Mouse (Mus musculus): Measurements from ENCODE around the gene Prkg1. TPM values are rescaled to one million over a fixed set of nuclear protein-coding genes. Genes with fewer than 3 reads are reported as not detected.
"Not testable (repeated sequence)": the region's sequence is repeated elsewhere in the genome, so short reads cannot be mapped to it uniquely, and the experiment has no call there.

The Prkg1 gene
- polyA plus RNA-seq, 1 experiment, result 1.4 TPM

- 93% methylated on average over 7 of the region's 7 CpGs for WGBS
Observed at GRCm38 (mm10) chr19:31284126-31284525, 480.7 kb downstream of the Prkg1 start.

GRCm38 (mm10) chr19:31283617-31284016 lies 481.2 kb downstream of the Prkg1 start:
- Histone ChIP-seq H3K4me3 (replicated peaks; ENCODE audit: control insufficient read depth, low read depth, low read length) (no peak overlapping the region), H3K4me1 (ENCODE audit: control insufficient read depth, insufficient read depth, low read length) (no peaks in the 10 kb centered on the region), H3K27ac (ENCODE audit: control insufficient read depth, insufficient read depth, low read depth, low read length, poor library complexity) (no peak overlapping the region)
- no peak for TF ChIP-seq CTCF (IDR thresholded peaks at IDR 0.05; ENCODE audit: control insufficient read depth, insufficient read depth, low read length)
- TF ChIP-seq POLR2A (IDR thresholded peaks at IDR 0.05; ENCODE audit: borderline replicate concordance, control insufficient read depth, low read depth, low read length), result no peak
- WGBS, result 78% methylated on average over 2 of the region's 2 CpGs

More at GRCm38 (mm10) chr19:31284126-31284525, 480.7 kb downstream of the Prkg1 start:
- no peak overlapping the region for H3K4me3 ChIP-seq (replicated peaks; ENCODE audit: control insufficient read depth, low read depth, low read length)
- no peaks in the 10 kb centered on the region for H3K4me1 ChIP-seq (ENCODE audit: control insufficient read depth, insufficient read depth, low read length)
- no peak overlapping the region for H3K27ac ChIP-seq (ENCODE audit: control insufficient read depth, insufficient read depth, low read depth, low read length, poor library complexity)
- TF ChIP-seq CTCF (IDR thresholded peaks at IDR 0.05; ENCODE audit: control insufficient read depth, insufficient read depth, low read length), result no peak
- no peak for TF ChIP-seq POLR2A (IDR thresholded peaks at IDR 0.05; ENCODE audit: borderline replicate concordance, control insufficient read depth, low read depth, low read length)

- H3K4me1 ChIP-seq (ENCODE audit: control insufficient read depth, insufficient read depth, low read length), result no peaks in the 10 kb centered on the region
- H3K4me3 ChIP-seq (replicated peaks; ENCODE audit: control insufficient read depth, low read depth, low read length), result no peak overlapping the region
- no peak overlapping the region for H3K27ac ChIP-seq (ENCODE audit: control insufficient read depth, insufficient read depth, low read depth, low read length, poor library complexity)
- TF ChIP-seq POLR2A (IDR thresholded peaks at IDR 0.05; ENCODE audit: borderline replicate concordance, control insufficient read depth, low read depth, low read length) (no peak), CTCF (IDR thresholded peaks at IDR 0.05; ENCODE audit: control insufficient read depth, insufficient read depth, low read length) (no peak)
- 72% methylated on average over 7 of the region's 7 CpGs for WGBS
Observed at GRCm38 (mm10) chr19:31279797-31280486, 484.9 kb downstream of the Prkg1 start.

GRCm38 (mm10) chr19:31262438-31262837 lies 502.4 kb downstream of the Prkg1 start:
- Histone ChIP-seq H3K4me1 (ENCODE audit: control insufficient read depth, insufficient read depth, low read length) (no peaks in the 10 kb centered on the region), H3K27ac (ENCODE audit: control insufficient read depth, insufficient read depth, low read depth, low read length, poor library complexity) (no peak overlapping the region), H3K4me3 (replicated peaks; ENCODE audit: control insufficient read depth, low read depth, low read length) (no peak overlapping the region)
- no peak for TF ChIP-seq POLR2A (IDR thresholded peaks at IDR 0.05; ENCODE audit: borderline replicate concordance, control insufficient read depth, low read depth, low read length)
- TF ChIP-seq CTCF (IDR thresholded peaks at IDR 0.05; ENCODE audit: control insufficient read depth, insufficient read depth, low read length), result no peak
- 78% methylated on average over 1 of the region's 1 CpGs for WGBS

- H3K4me3 ChIP-seq (replicated peaks; ENCODE audit: control insufficient read depth, low read depth, low read length), result no peak overlapping the region
- no peak overlapping the region for H3K27ac ChIP-seq (ENCODE audit: control insufficient read depth, insufficient read depth, low read depth, low read length, poor library complexity)
- TF ChIP-seq CTCF (IDR thresholded peaks at IDR 0.05; ENCODE audit: control insufficient read depth, insufficient read depth, low read length), result no peak
- TF ChIP-seq POLR2A (IDR thresholded peaks at IDR 0.05; ENCODE audit: borderline replicate concordance, control insufficient read depth, low read depth, low read length), result no peak
- H3K4me1 ChIP-seq (ENCODE audit: control insufficient read depth, insufficient read depth, low read length), result no peaks in the 10 kb centered on the region
Observed at GRCm38 (mm10) chr19:31260494-31260893, 504.3 kb downstream of the Prkg1 start.

- H3K4me3 ChIP-seq (replicated peaks; ENCODE audit: control insufficient read depth, low read depth, low read length), result no peak overlapping the region
- no peak for TF ChIP-seq CTCF (IDR thresholded peaks at IDR 0.05; ENCODE audit: control insufficient read depth, insufficient read depth, low read length)
- TF ChIP-seq POLR2A (IDR thresholded peaks at IDR 0.05; ENCODE audit: borderline replicate concordance, control insufficient read depth, low read depth, low read length), result no peak
- no peak overlapping the region for H3K27ac ChIP-seq (ENCODE audit: control insufficient read depth, insufficient read depth, low read depth, low read length, poor library complexity)
- WGBS, result 76% methylated on average over 2 of the region's 2 CpGs
- no peaks in the 10 kb centered on the region for H3K4me1 ChIP-seq (ENCODE audit: control insufficient read depth, insufficient read depth, low read length)
Observed at GRCm38 (mm10) chr19:31255780-31256179, 509.1 kb downstream of the Prkg1 start.

- no peak for TF ChIP-seq POLR2A (IDR thresholded peaks at IDR 0.05; ENCODE audit: borderline replicate concordance, control insufficient read depth, low read depth, low read length)
- TF ChIP-seq CTCF (IDR thresholded peaks at IDR 0.05; ENCODE audit: control insufficient read depth, insufficient read depth, low read length), result no peak
- Histone ChIP-seq H3K4me1 (ENCODE audit: control insufficient read depth, insufficient read depth, low read length) (no peaks in the 10 kb centered on the region), H3K4me3 (replicated peaks; ENCODE audit: control insufficient read depth, low read depth, low read length) (no peak overlapping the region), H3K27ac (ENCODE audit: control insufficient read depth, insufficient read depth, low read depth, low read length, poor library complexity) (no peak overlapping the region)
Observed at GRCm38 (mm10) chr19:31232410-31232809, 532.4 kb downstream of the Prkg1 start.

- Histone ChIP-seq H3K27ac (ENCODE audit: control insufficient read depth, insufficient read depth, low read depth, low read length, poor library complexity) (no peak overlapping the region), H3K4me1 (ENCODE audit: control insufficient read depth, insufficient read depth, low read length) (no peaks in the 10 kb centered on the region), H3K4me3 (replicated peaks; ENCODE audit: control insufficient read depth, low read depth, low read length) (no peak overlapping the region)
- TF ChIP-seq POLR2A (IDR thresholded peaks at IDR 0.05; ENCODE audit: borderline replicate concordance, control insufficient read depth, low read depth, low read length) (no peak), CTCF (IDR thresholded peaks at IDR 0.05; ENCODE audit: control insufficient read depth, insufficient read depth, low read length) (no peak)
- WGBS, result 31% methylated on average over 3 of the region's 3 CpGs
Observed at GRCm38 (mm10) chr19:31228385-31228784, 536.4 kb downstream of the Prkg1 start.

- 73% methylated on average over 1 of the region's 1 CpGs for WGBS
- H3K4me1 ChIP-seq (ENCODE audit: control insufficient read depth, insufficient read depth, low read length), result no peaks in the 10 kb centered on the region
- no peak overlapping the region for H3K4me3 ChIP-seq (replicated peaks; ENCODE audit: control insufficient read depth, low read depth, low read length)
- no peak overlapping the region for H3K27ac ChIP-seq (ENCODE audit: control insufficient read depth, insufficient read depth, low read depth, low read length, poor library complexity)
- TF ChIP-seq CTCF (IDR thresholded peaks at IDR 0.05; ENCODE audit: control insufficient read depth, insufficient read depth, low read length) (no peak), POLR2A (IDR thresholded peaks at IDR 0.05; ENCODE audit: borderline replicate concordance, control insufficient read depth, low read depth, low read length) (no peak)
Observed at GRCm38 (mm10) chr19:31223457-31223856, 541.4 kb downstream of the Prkg1 start.

GRCm38 (mm10) chr19:31219261-31219660 lies 545.6 kb downstream of the Prkg1 start:
- H3K4me1 ChIP-seq (ENCODE audit: control insufficient read depth, insufficient read depth, low read length); H3K4me3 ChIP-seq (replicated peaks; ENCODE audit: control insufficient read depth, low read depth, low read length); H3K27ac ChIP-seq (ENCODE audit: control insufficient read depth, insufficient read depth, low read depth, low read length, poor library complexity): not testable (repeated sequence)
- 60% methylated on average over 4 of the region's 4 CpGs for WGBS

Measured in bone marrow, adult 2 months (tissue).